Mouse (Mus musculus) intestine, embryonic 14.5 days (tissue): ENCODE measurements around the gene Ehd1. TPM values are rescaled to one million over a fixed set of nuclear protein-coding genes. Genes with fewer than 3 reads are reported as not detected.

Experiments
- ATAC-seq: fragments of 200-750 bp; cut with Nextera tagmentation; replicated peaks from 2 replicates; pipeline ENCODE4 v1.8.0; 2017; ENCODE audit warnings: low read depth, moderate number of reproducible peaks, moderate TSS enrichment, moderate library complexity; ENCODE audit not compliant: low FRiP score, low TSS enrichment
- DNase-seq: peaks from one replicate; pipeline ENCODE4 v3.0.0-alpha.2; 2018; ENCODE audit warnings: low spot score
- H3K27ac ChIP-seq: fragments of 300-500 bp; sonication (generic); 2 replicates; pipeline ENCODE4 v1.5.1; 2014; ENCODE audit warnings: low read depth, mild to moderate bottlenecking, control low read depth
- H3K27me3 ChIP-seq: fragments of 300-500 bp; sonication (generic); replicated peaks from 2 replicates; pipeline ENCODE4 v1.6.1; 2014; ENCODE audit warnings: low read length, control low read depth; ENCODE audit not compliant: control insufficient read depth, insufficient read depth
- H3K36me3 ChIP-seq: fragments of 300-500 bp; sonication (generic); 2 replicates; pipeline ENCODE4 v1.6.1; 2014; ENCODE audit warnings: low read length, control low read depth; ENCODE audit not compliant: control insufficient read depth, insufficient read depth
- H3K4me1 ChIP-seq: fragments of 300-500 bp; sonication (generic); replicated peaks from 2 replicates; pipeline ENCODE4 v1.6.1; 2014; ENCODE audit warnings: low read length, control low read depth, mixed read lengths; ENCODE audit not compliant: control insufficient read depth, insufficient read depth
- H3K4me2 ChIP-seq: fragments of 300-500 bp; sonication (generic); 2 replicates; pipeline ENCODE4 v1.6.1; 2014; ENCODE audit warnings: low read length
- H3K4me3 ChIP-seq: fragments of 300-500 bp; sonication (generic); 2 replicates; pipeline ENCODE4 v1.5.1; 2014; ENCODE audit warnings: low read depth, low read length, control low read depth, mixed read lengths
- H3K9ac ChIP-seq: fragments of 300-500 bp; sonication (generic); 2 replicates; pipeline ENCODE4 v1.6.1; 2014; ENCODE audit warnings: mild to moderate bottlenecking, low read length
- H3K9me3 ChIP-seq: fragments of 300-500 bp; sonication (generic); 2 replicates; pipeline ENCODE4 v1.6.1; 2016; ENCODE audit warnings: low read length, control low read depth; ENCODE audit not compliant: control insufficient read depth
- WGBS: fragments of 180-500 bp; shearing (Covaris S2); extraction: QIAGEN DNeasy Blood & Tissue Kit; methylation state at CpG from one replicate; pipeline ENCODE4 v1.1.7; 2014; 5-methylcytosine and 5-hydroxymethylcytosine counted together
- polyA plus RNA-seq: library from polyadenylated mRNA; unstranded; fragments of >200 nt; fragmentation: Nextera tagmentation; extraction: Ambion mirVana; gene quantifications from 2 replicates; pipeline ENCODE4 v1.2.1, GENCODE M21; 2014

The Ehd1 gene
- polyA plus RNA-seq: 46.9 and 47.7 TPM in 2 replicates

- peak within 1 kb of the TSS; percentile 71 for H3K9ac ChIP-seq
- no peaks in the 10 kb centered on the region for H3K9me3 ChIP-seq
- peak within 1 kb of the TSS; percentile 75 for H3K4me3 ChIP-seq
- ATAC-seq (peak; percentile 93), DNase-seq (peak; percentile 97)
- H3K4me2 ChIP-seq: peak within 1 kb of the TSS; percentile 95
- under 1% methylated on average over 106 of the region's 106 CpGs for WGBS
- H3K4me1 ChIP-seq: peaks cover 30% of the 10 kb centered on the region
- peak within 1 kb of the TSS; percentile 88 for H3K27ac ChIP-seq
- H3K27me3 ChIP-seq: no peaks in the 10 kb centered on the region
- H3K36me3 ChIP-seq: peaks cover 12% of the 10 kb centered on the region
Measured at GRCm38 (mm10) chr19:6276426-6277421, at the start of gene Ehd1. TSS of gene Ehd1 (plus strand) at chr19:6276725.

GRCm38 (mm10) chr19:6226763-6227162 lies 49.8 kb upstream of the Ehd1 start:
- Histone ChIP-seq H3K4me2 (no peak overlapping the region), H3K27me3 (no peaks in the 10 kb centered on the region), H3K4me1 (no peaks in the 10 kb centered on the region), H3K4me3 (no peak overlapping the region), H3K9ac (no peak overlapping the region), H3K9me3 (no peaks in the 10 kb centered on the region), H3K36me3 (peaks cover 39% of the 10 kb centered on the region), H3K27ac (no peak overlapping the region)
- WGBS: 88% methylated on average over 14 of the region's 14 CpGs
- no peak for DNase-seq
- no peak for ATAC-seq

GRCm38 (mm10) chr19:6227864-6228263 lies 48.7 kb upstream of the Ehd1 start:
- H3K27ac ChIP-seq: no peak overlapping the region
- H3K9ac ChIP-seq: no peak overlapping the region
- DNase-seq: no peak
- H3K4me3 ChIP-seq: no peak overlapping the region
- H3K27me3 ChIP-seq: no peaks in the 10 kb centered on the region
- no peak for ATAC-seq
- H3K4me2 ChIP-seq: no peak overlapping the region
- H3K9me3 ChIP-seq: no peaks in the 10 kb centered on the region
- WGBS: 96% methylated on average over 4 of the region's 4 CpGs
- H3K36me3 ChIP-seq: peaks cover 47% of the 10 kb centered on the region
- H3K4me1 ChIP-seq: no peaks in the 10 kb centered on the region

- Histone ChIP-seq H3K4me3 (no peak overlapping the region), H3K36me3 (peaks cover 54% of the 10 kb centered on the region), H3K27ac (no peak overlapping the region), H3K4me2 (no peak overlapping the region), H3K4me1 (peaks cover 11% of the 10 kb centered on the region), H3K9ac (no peak overlapping the region), H3K9me3 (no peaks in the 10 kb centered on the region), H3K27me3 (no peaks in the 10 kb centered on the region)
- WGBS: 82% methylated on average over 4 of the region's 4 CpGs
- DNase-seq (no peak), ATAC-seq (no peak)
Measured at GRCm38 (mm10) chr19:6230411-6230810, 46.1 kb upstream of the Ehd1 start.

GRCm38 (mm10) chr19:6231036-6231435 lies 45.5 kb upstream of the Ehd1 start:
- H3K36me3 ChIP-seq: peaks cover 54% of the 10 kb centered on the region
- H3K27me3 ChIP-seq: no peaks in the 10 kb centered on the region
- H3K9ac ChIP-seq: no peak overlapping the region
- peaks cover 11% of the 10 kb centered on the region for H3K4me1 ChIP-seq
- H3K4me3 ChIP-seq: no peak overlapping the region
- H3K27ac ChIP-seq: no peak overlapping the region
- no peaks in the 10 kb centered on the region for H3K9me3 ChIP-seq
- WGBS: 84% methylated on average over 2 of the region's 2 CpGs
- H3K4me2 ChIP-seq: no peak overlapping the region
- no peak for ATAC-seq
- no peak for DNase-seq

GRCm38 (mm10) chr19:6233647-6234046 lies 42.9 kb upstream of the Ehd1 start:
- H3K36me3 ChIP-seq: peaks cover 43% of the 10 kb centered on the region
- H3K4me2 ChIP-seq: no peak overlapping the region
- peaks cover 15% of the 10 kb centered on the region for H3K4me1 ChIP-seq
- no peaks in the 10 kb centered on the region for H3K27me3 ChIP-seq
- DNase-seq (no peak), ATAC-seq (no peak)
- WGBS: 89% methylated on average over 16 of the region's 16 CpGs
- H3K9ac ChIP-seq: no peak overlapping the region
- no peak overlapping the region for H3K27ac ChIP-seq
- no peak overlapping the region for H3K4me3 ChIP-seq
- no peaks in the 10 kb centered on the region for H3K9me3 ChIP-seq

GRCm38 (mm10) chr19:6234337-6235083 lies 42.0 kb upstream of the Ehd1 start:
- Histone ChIP-seq H3K9ac (peak overlapping the region; percentile 57; the same call in 1 of the 2 replicates), H3K4me2 (peak overlapping the region; percentile 57), H3K27ac (no peak overlapping the region), H3K9me3 (no peaks in the 10 kb centered on the region), H3K4me3 (peak overlapping the region; percentile 61), H3K36me3 (peaks cover 35% of the 10 kb centered on the region), H3K27me3 (no peaks in the 10 kb centered on the region), H3K4me1 (peaks cover 15% of the 10 kb centered on the region)
- DNase-seq: no peak
- WGBS: 73% methylated on average over 11 of the region's 11 CpGs
- no peak for ATAC-seq

- peak; percentile 89 for ATAC-seq
Measured at GRCm38 (mm10) chr19:6235084-6236052, 41.2 kb upstream of the Ehd1 start, which contains the start of gene Ppp2r5b. TSS of gene Ppp2r5b (minus strand) at chr19:6235872.

More at GRCm38 (mm10) chr19:6235084-6236052, 41.2 kb upstream of the Ehd1 start, which contains the start of gene Ppp2r5b:
- DNase-seq: peak; percentile 96
- H3K4me2 ChIP-seq: peak within 1 kb of the TSS; percentile 57
- peak within 1 kb of the TSS; percentile 61 for H3K4me3 ChIP-seq
- WGBS: 3% methylated on average over 48 of the region's 48 CpGs
- peaks cover 15% of the 10 kb centered on the region for H3K4me1 ChIP-seq
- peak within 1 kb of the TSS; percentile 91 for H3K27ac ChIP-seq
- peak within 1 kb of the TSS; percentile 57 for H3K9ac ChIP-seq
- H3K36me3 ChIP-seq: peaks cover 29% of the 10 kb centered on the region
- no peaks in the 10 kb centered on the region for H3K9me3 ChIP-seq
- H3K27me3 ChIP-seq: no peaks in the 10 kb centered on the region
